Mouse (Mus musculus) neutrophil, adult 83 days (primary cell): ENCODE measurements around the gene Ubqlnl. TPM values are rescaled to one million over a fixed set of nuclear protein-coding genes. Genes with fewer than 3 reads are reported as not detected.

Experiments used
- total RNA-seq, 2 experiments: library from RNA; stranded (reverse); gene quantifications; one replicate each; pipeline ENCODE4 v1.2.4; 2023

Gene Ubqlnl
- not detected for total RNA-seq

GRCm38 (mm10) chr7:104150456-104150855 lies at the start of gene Ubqlnl:
TSS of gene Ubqlnl (minus strand) at chr7:104150556.

GRCm38 (mm10) chr7:104195885-104196284 lies 45.5 kb upstream of the Ubqlnl start, which contains the start of gene Olfr649:
TSS of gene Olfr649 (minus strand) at chr7:104195985.

GRCm38 (mm10) chr7:104183292-104183691 lies 32.9 kb upstream of the Ubqlnl start, which contains the start of gene Olfr648:
TSS of gene Olfr648 (minus strand) at chr7:104183392.

GRCm38 (mm10) chr7:104143179-104143578 lies 7.2 kb downstream of the Ubqlnl start, which contains the start of gene Ubqln3:
TSS of gene Ubqln3 (minus strand) at chr7:104143279.

GRCm38 (mm10) chr7:104137305-104137704 lies 13.1 kb downstream of the Ubqlnl start, which contains the start of gene Olfr643:
TSS of gene Olfr643 (minus strand) at chr7:104137405.

GRCm38 (mm10) chr7:104129726-104130125 lies 20.6 kb downstream of the Ubqlnl start, which contains the start of gene Ubqln5:
TSS of gene Ubqln5 (minus strand) at chr7:104129826.

GRCm38 (mm10) chr7:104104757-104104972 lies 45.7 kb downstream of the Ubqlnl start, which contains the start of gene Olfr646:
TSS of gene Olfr646 (plus strand) at chr7:104104873.

Other genes starting within 250 kb of the Ubqlnl start
- gene Olfr65, start 247.1 kb downstream of the Ubqlnl start, total RNA-seq = not detected
- gene Olfr631, start 221.7 kb downstream of the Ubqlnl start, total RNA-seq = not detected
- not detected for gene Olfr632, start 216.2 kb downstream of the Ubqlnl start, total RNA-seq
- not detected for gene Olfr633, start 206.1 kb downstream of the Ubqlnl start, total RNA-seq
- not detected for gene Olfr635, start 179.4 kb downstream of the Ubqlnl start, total RNA-seq
- not detected for gene Olfr638, start 151.8 kb downstream of the Ubqlnl start, total RNA-seq
- under 1 TPM; 0.07 to 0.09 TPM for gene Olfr639, start 133.3 kb downstream of the Ubqlnl start, total RNA-seq
- gene Olfr640, start 125.0 kb downstream of the Ubqlnl start, total RNA-seq = not detected
- not detected for gene Olfr641, start 115.1 kb downstream of the Ubqlnl start, total RNA-seq
- gene Olfr642, start 97.9 kb downstream of the Ubqlnl start, total RNA-seq = not detected
- not detected for gene 4930516K23Rik, start 89.1 kb downstream of the Ubqlnl start, total RNA-seq
- gene Olfr644, start 78.7 kb downstream of the Ubqlnl start, total RNA-seq = not detected
- not detected for gene Olfr645, start 65.1 kb downstream of the Ubqlnl start, total RNA-seq
- under 1 TPM in 1 of 2 experiments, not detected in 1; 0.13 TPM for gene Olfr646, start 45.7 kb downstream of the Ubqlnl start, total RNA-seq
- gene Ubqln5, start 20.7 kb downstream of the Ubqlnl start, total RNA-seq = not detected
- not detected for gene Olfr643, start 13.2 kb downstream of the Ubqlnl start, total RNA-seq
- gene Ubqln3, start 7.3 kb downstream of the Ubqlnl start, total RNA-seq = not detected
- gene Olfm5, start 14.3 kb upstream of the Ubqlnl start, total RNA-seq = not detected
- gene Olfr648, start 32.8 kb upstream of the Ubqlnl start, total RNA-seq = under 1 TPM; 0.13 to 0.22 TPM
- gene Olfr649, start 45.4 kb upstream of the Ubqlnl start, total RNA-seq = not detected
- gene Trim6, start 68.2 kb upstream of the Ubqlnl start, total RNA-seq = 1 to 10 TPM; 1.6 TPM
- gene Trim34a, start 93.9 kb upstream of the Ubqlnl start, total RNA-seq = 10 to 100 TPM; 13.9 to 19.6 TPM
- 10 to 100 TPM; 11.2 to 12.9 TPM for gene Trim5, start 137.5 kb upstream of the Ubqlnl start, total RNA-seq
- 10 to 100 TPM; 47.0 to 57.4 TPM for gene Trim12a, start 164.9 kb upstream of the Ubqlnl start, total RNA-seq
- gene Trim34b, start 178.9 kb upstream of the Ubqlnl start, total RNA-seq = under 1 TPM; 0.68 to 0.79 TPM
- gene Trim12c, start 202.8 kb upstream of the Ubqlnl start, total RNA-seq = 10 to 100 TPM; 26.0 to 29.6 TPM
- gene Trim30b, start 219.3 kb upstream of the Ubqlnl start, total RNA-seq = 10 to 100 TPM; 50.6 to 69.0 TPM